Mouse (Mus musculus) right cerebral cortex, postnatal 4 days (tissue): Measurements from ENCODE around the gene Col5a1.

ENCODE experiments used
- DNase-seq: peaks from one replicate; pipeline ENCODE4 v3.0.0-alpha.2; 2022

Gene Col5a1

DNA sequence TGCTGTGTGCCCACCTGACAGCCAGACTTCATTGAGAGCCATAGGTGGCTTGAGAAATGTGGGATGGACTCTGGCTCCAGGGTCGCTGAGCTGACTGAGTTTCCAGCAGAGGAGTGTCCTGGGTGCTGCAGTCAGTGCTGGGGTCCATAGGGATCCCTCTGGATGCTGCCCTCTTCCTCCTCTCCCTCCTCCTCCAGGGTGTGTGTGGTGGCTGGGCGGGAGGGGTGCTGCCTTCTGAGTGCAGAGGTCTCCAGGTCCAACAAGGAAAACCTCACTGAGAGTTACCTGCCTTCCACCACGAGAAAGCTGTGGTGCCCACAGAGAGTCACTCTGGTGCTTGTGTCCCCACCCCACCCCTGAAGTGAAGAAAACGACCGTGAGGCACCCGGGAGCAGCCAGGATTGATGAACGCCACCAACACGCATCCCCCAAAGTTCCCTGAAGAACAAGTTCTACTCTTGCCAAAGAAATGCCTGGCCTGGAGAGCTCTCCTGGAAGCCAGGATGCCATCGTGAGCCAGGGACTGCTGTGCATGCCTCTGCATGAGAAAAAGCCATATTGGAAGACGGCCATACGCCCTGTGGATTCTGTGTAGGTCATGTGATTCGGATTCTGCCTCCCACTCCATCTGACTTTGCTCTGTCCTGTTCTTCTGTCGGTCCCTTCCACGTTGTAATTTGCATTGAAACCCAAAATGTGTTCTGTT lies 152.3 kb downstream of the Col5a1 start:
- DNase-seq, result peak; percentile 49

- no peak for DNase-seq
Measured at GRCm38 (mm10) chr2:28039647-28040325, 153.6 kb downstream of the Col5a1 start.

DNA sequence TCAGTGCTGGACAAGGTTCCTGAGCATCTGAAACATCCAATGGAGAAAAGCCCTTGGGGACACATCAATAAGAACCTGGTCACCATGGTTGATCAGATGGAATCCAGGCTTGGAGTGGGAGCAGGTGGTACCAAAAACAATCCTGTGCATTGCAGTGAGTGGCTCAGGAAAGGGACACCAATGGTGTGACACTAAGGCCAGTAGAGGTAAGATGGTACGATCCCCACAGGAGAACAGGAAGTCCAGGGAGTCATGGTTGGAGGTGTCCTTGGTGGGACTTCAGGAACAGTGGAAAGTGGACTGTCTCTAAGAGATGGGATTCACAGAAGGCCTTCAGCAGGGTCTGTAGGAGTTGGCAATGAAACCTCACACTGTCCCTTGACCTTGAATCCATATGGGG lies 154.2 kb downstream of the Col5a1 start:
- DNase-seq, result no peak

GRCm38 (mm10) chr2:28044920-28045598 lies 158.8 kb downstream of the Col5a1 start:
- no peak for DNase-seq

DNA sequence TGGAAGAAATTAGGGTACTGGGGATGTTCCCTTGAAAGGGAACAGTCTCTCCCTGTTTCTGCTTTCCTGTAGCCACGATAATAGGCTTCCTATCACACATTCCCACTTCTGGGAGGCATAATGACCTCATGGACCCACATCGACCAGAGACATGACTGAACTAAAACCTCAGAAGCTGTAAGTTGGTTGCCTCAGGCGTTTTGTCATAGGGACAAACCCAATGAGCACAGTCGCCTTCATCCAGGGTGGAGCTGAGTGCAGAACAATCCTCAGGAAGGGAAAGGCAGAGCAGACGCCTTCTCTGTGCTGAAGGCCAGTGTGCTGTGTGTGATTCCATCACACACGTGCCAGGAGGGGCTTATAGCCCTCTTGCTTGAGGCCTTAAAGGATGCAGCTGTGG lies 160.1 kb downstream of the Col5a1 start:
- DNase-seq, result no peak

GRCm38 (mm10) chr2:28047092-28047491 lies 160.9 kb downstream of the Col5a1 start:
- no peak for DNase-seq

DNA sequence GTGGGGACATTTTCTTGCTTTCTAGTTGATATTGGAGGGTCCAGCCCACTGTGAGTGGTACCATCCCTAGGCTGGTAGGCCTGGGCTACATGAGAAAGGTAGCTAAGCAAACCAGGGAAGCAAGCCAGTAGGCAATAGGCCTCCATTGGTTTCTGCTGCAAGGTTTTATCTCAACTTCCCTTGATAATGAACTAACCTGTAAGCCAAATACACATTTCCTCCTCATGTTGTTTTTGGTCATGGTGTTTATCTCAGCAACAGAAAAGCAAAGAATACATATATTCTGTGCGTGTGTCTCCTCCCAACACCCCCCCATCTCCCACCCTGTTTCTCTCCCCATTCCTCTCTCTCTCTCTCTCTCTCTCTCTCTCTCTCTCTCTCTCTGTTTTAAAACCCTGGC lies 173.7 kb downstream of the Col5a1 start:
- no peak for DNase-seq

GRCm38 (mm10) chr2:28063711-28064338 lies 177.6 kb downstream of the Col5a1 start:
- DNase-seq, result no peak

DNA sequence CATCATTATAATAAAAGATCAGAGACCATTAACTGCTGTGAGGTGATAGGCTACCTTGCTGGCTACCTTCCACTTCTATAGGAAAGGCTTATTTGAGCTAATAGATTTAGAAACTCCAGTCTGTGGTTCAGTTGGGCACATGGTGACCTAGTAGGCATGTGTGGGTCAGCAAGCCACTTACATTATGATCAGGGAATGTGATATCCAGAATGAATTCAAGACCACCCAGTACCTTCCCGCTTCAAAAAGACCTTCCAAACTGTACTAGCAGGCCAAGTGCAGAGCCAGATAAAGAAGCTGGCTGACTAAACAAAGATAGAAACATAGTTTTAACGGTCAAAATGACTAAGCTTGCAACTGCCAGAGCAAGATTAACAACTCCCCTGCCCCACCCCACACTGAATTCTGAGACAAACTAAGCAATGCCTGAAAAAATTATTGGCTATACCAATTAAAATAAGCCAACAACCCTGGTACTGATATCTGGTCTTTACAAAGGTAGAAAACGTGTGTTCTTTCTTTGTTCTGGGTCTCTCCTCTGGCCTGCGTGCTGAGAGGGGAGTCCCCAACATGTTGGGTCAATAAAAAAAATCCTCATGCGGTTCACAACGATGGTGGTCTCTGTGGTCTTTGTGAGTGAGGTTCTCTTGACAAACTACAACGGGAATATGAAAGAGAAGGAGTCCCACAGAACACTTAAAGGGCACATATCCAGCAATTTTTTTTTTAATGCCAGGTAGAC lies 178.3 kb downstream of the Col5a1 start:
- no peak for DNase-seq

DNA sequence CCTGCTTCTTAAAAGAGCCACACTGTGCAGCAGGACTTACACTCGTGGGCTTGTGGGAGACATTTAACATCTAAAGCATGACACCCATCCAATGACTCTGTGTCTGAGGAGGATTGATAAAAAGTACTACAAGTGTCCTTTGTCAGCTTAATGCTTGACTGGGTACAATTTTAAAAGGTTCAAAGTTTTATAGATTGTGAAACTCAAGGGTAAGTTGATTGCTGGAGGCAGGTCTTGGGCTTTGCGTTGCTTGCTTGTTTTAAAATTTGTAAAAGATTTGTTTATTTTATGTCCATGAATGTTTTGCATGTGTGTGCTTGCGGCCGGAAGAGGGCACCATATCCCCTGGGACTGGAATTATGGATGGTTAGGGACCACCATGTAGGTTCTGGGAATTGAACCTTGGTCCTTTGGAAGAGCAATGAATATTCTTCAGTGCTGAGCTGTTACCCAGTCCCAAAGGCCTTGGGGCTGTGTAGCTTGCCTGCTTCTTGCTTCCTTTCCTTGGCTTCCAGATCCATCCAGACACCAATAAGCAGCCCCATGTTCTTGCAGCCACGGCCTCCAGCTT lies 178.9 kb downstream of the Col5a1 start:
- DNase-seq, result no peak

- no peak for DNase-seq
Measured at GRCm38 (mm10) chr2:28066686-28067085, 180.5 kb downstream of the Col5a1 start.

DNA sequence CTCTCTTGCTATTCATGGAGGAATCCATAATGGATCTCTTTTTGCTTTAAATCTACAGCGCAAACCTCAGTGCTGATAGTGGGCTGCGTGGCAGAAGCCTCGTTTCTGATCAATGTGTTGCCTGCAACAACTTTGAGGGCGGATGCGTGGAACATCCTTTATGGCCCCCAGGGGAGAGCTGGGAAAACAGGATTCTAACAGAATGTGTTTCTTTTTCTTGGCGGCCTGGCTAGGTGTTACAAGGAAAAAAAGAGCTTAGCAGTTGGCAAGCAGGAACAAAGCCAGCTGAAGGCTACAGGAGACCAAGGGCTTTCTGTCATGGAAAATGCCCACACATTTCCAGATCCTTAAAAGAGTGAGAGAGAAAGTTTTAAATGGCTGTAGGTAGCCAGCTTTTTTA lies 180.9 kb downstream of the Col5a1 start:
- peak; percentile 17 for DNase-seq

DNA sequence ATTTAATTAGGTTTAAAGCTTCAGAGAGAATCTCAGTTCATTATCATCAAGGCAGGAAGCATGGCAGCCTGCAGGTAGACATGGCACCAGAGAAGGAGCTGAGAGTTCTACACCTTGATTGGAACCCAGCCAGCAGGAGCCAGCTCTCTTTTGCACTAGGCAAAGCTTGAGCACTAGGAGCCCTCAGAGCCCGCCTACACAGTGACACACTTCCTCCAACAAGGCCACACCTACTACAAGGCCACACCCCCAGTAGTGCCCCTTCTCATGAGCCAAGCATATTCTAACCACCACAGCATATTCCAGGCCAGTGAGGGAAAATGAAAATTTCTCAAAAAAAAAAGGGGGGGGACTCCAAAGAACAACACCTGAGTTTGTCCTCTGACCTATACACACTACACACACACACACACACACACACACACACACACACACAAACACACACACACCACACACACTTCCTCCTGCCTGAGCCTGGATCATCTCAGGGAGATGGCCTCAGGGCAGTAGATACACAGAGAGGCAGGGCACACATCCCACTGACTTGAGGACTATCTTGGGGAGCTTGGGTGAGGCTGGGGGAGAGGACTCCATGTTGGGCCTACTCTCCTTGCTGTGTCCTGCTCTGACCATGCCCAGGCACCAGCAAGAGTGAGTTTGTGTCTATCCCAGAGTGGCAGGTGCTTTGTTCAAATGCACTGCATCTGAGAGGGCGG lies 181.8 kb downstream of the Col5a1 start:
- no peak for DNase-seq

DNA sequence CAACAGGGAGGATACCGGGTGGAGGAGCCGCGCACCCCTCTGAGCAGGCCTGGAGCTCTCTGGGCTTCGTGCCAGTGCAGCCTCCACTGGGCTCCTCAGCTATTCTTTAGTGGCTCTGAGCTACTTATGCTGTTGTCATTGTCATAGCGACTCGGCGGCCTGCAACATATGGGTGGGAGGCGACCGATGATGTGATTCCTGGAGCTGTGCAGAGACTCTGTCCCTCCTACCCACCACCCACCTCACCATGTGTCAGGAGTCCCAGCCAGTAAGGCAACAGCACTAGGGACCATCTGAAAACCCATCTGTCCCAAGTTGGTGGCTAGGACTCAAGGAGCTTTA lies 182.3 kb downstream of the Col5a1 start:
- peak; percentile 56 for DNase-seq

GRCm38 (mm10) chr2:28075616-28076187 lies 189.5 kb downstream of the Col5a1 start:
- DNase-seq, result no peak

DNA sequence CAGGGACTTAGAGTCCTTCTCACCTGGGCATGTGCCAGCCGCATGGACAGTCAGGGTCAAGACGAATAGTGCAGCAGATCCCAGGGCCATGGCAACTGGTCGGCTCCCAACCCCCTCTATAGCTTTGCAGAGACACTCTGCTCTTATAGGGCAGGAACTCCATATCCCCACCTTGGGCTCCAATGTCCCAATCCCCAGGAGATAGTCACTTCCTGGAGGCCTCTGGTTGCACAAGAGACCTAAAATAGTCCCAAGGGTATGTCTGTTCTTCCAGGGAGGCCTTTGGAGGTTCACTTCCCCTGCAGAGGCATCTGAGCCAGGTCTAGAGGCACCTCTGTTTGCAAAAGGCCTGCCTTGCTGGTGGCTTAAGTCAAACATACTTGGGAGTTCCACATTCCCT lies 198.5 kb downstream of the Col5a1 start, which contains the start of gene Fcnb:
Gene Fcnb (minus strand): TSS at position 118 of the 400 bp plus-strand sequence.
- DNase-seq, result no peak

DNA sequence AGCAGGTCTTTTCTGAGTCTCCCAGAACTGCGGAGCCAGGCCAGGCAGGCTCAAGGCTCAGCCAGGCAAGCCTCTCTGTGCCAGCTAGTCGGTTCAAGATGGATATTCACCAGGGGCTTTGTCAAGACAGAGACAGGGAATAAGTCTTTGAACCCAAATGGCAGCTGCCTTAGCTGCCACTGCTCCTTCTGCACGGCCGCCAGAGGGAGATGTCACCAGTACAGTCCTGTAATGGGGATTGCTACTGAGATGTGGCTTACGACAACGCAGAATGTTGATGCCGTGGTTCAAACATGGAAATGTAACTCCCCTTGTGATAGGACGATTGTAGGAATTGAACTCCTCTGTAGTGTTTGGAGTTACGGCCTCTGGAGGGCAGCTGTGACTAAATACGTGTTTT lies 199.9 kb downstream of the Col5a1 start:
- DNase-seq, result no peak

GRCm38 (mm10) chr2:28089095-28089494 lies 202.9 kb downstream of the Col5a1 start:
- no peak for DNase-seq
